Comparison of ENCODE assay signal across 8 mouse cellular contexts in genomic region chr5:123746253-123746652, GRCm38 (mm10). TPM values are rescaled to one million over a fixed set of nuclear protein-coding genes. Genes with fewer than 3 reads are reported as not detected.
DNase-seq lines count a peak whose midpoint lies in the region; ATAC-seq and TF ChIP-seq lines count a peak whose summit lies in the region.

No protein-coding gene starts in this region.

- peak overlapping the region; percentile 81 for H3K4me2 ChIP-seq in hindbrain, embryonic 15.5 days
- H3K4me2 ChIP-seq in midbrain, embryonic 16.5 days (ENCODE audit: low read length): peak overlapping the region; percentile 42

- H3K4me1 ChIP-seq in kidney, adult 2 months (ENCODE audit: control insufficient read depth, insufficient read depth, low read length): peaks cover 11% of the 10 kb centered on the region
- H3K4me1 ChIP-seq in hindbrain, embryonic 15.5 days (replicated peaks): peaks cover 33% of the 10 kb centered on the region
- H3K4me1 ChIP-seq in midbrain, embryonic 16.5 days (ENCODE audit: control insufficient read depth, insufficient read depth, low read length): peaks cover 28% of the 10 kb centered on the region

- no peak for TF ChIP-seq POLR2A in kidney, adult 2 months (IDR thresholded peaks at IDR 0.05; ENCODE audit: low read depth, low read length)

- H3K4me3 ChIP-seq in kidney, adult 2 months (ENCODE audit: insufficient read depth, low read depth, low read length): no peak overlapping the region
- H3K4me3 ChIP-seq in hindbrain, embryonic 15.5 days: peak overlapping the region; percentile 62
- peak overlapping the region; percentile 12; the same call in 1 of the 2 replicates for H3K4me3 ChIP-seq in midbrain, embryonic 16.5 days (ENCODE audit: low read depth, low read length)

- H3K9me3 ChIP-seq in hindbrain, embryonic 15.5 days: no peaks in the 10 kb centered on the region
- no peaks in the 10 kb centered on the region for H3K9me3 ChIP-seq in midbrain, embryonic 16.5 days (replicated peaks; ENCODE audit: control insufficient read depth, low read length, poor library complexity, severe bottlenecking)

- no peaks in the 10 kb centered on the region for H3K27me3 ChIP-seq in kidney, adult 2 months (replicated peaks; ENCODE audit: control insufficient read depth, insufficient read depth, low read length)
- H3K27me3 ChIP-seq in hindbrain, embryonic 15.5 days: no peaks in the 10 kb centered on the region
- H3K27me3 ChIP-seq in midbrain, embryonic 16.5 days (ENCODE audit: control insufficient read depth, insufficient read depth, low read depth, low read length): no peaks in the 10 kb centered on the region

- peaks cover 10% of the 10 kb centered on the region for H3K36me3 ChIP-seq in kidney, adult 2 months (ENCODE audit: control insufficient read depth, insufficient read depth, low read length)
- peaks cover 28% of the 10 kb centered on the region for H3K36me3 ChIP-seq in hindbrain, embryonic 15.5 days
- H3K36me3 ChIP-seq in midbrain, embryonic 16.5 days (ENCODE audit: control insufficient read depth, insufficient read depth, low read length): peaks cover 16% of the 10 kb centered on the region

- TF ChIP-seq CTCF in kidney, adult 2 months (conservative IDR thresholded peaks at IDR 0.05; ENCODE audit: insufficient read depth, insufficient read length, low read depth, low read length): no peak

- no peak for DNase-seq in kidney, adult 2 months
- no peak for DNase-seq in kidney, postnatal 10 days
- DNase-seq in ZHBTc4 (ENCODE audit: low read depth, low spot score): peak; percentile 30
- no peak for DNase-seq in frontal cortex, postnatal 25 days (ENCODE audit: low spot score in 2 of 2)
- no peak for DNase-seq in cerebellum, postnatal 4 days (ENCODE audit: low spot score in 2 of 2)

- H3K27ac ChIP-seq in kidney, adult 2 months (ENCODE audit: insufficient read depth, low read depth, low read length): peak overlapping the region; percentile 41; the same call in 1 of the 2 replicates
- no peak overlapping the region for H3K27ac ChIP-seq in hindbrain, embryonic 15.5 days (replicated peaks)
- H3K27ac ChIP-seq in midbrain, embryonic 16.5 days (ENCODE audit: low read length): no peak overlapping the region

- ATAC-seq in hindbrain, embryonic 15.5 days (ENCODE audit: low FRiP score, low read depth): no peak
- no peak for ATAC-seq in midbrain, embryonic 16.5 days
- ATAC-seq in cerebellum, adult (ENCODE audit: insufficient number of reproducible peaks, low FRiP score, low TSS enrichment): no peak

- 0 out of 2 replicates have a peak overlapping the region, but pooled peaks have one; percentile 8 for H3K9ac ChIP-seq in hindbrain, embryonic 15.5 days
- H3K9ac ChIP-seq in midbrain, embryonic 16.5 days (ENCODE audit: low read depth, low read length): 0 out of 2 replicates have a peak overlapping the region, but pooled peaks have one; percentile 10

RNA-seq across cellular contexts. Expression of gene Rsrc2, which starts 3.0 kb away (rescaled TPM):
- polyA plus RNA-seq in kidney, adult 2 months (2012; rRNA removed): 9.3 and 13.0 TPM in 2 replicates
- 122 and 129 TPM in 2 replicates for polyA plus RNA-seq in hindbrain, embryonic 15.5 days (2015; fragmentation: Nextera tagmentation; extraction: Ambion mirVana)
- 124 and 134 TPM in 2 replicates for polyA plus RNA-seq in midbrain, embryonic 16.5 days (2015; fragmentation: Nextera tagmentation; extraction: Ambion mirVana)

RNA-seq across cellular contexts. Expression of gene Kntc1, which starts 3.3 kb away (rescaled TPM):
- polyA plus RNA-seq in kidney, adult 2 months (2012; rRNA removed): 0.71 and 0.77 TPM in 2 replicates
- 6.7 and 7.2 TPM in 2 replicates for polyA plus RNA-seq in hindbrain, embryonic 15.5 days (2015; fragmentation: Nextera tagmentation; extraction: Ambion mirVana)
- polyA plus RNA-seq in midbrain, embryonic 16.5 days (2015; fragmentation: Nextera tagmentation; extraction: Ambion mirVana): 2.8 and 3.1 TPM in 2 replicates

RNA-seq across cellular contexts. Expression of gene Zcchc8, which starts 25.4 kb away (rescaled TPM):
- polyA plus RNA-seq in kidney, adult 2 months (2012; rRNA removed): 24.3 and 26.1 TPM in 2 replicates
- polyA plus RNA-seq in hindbrain, embryonic 15.5 days (2015; fragmentation: Nextera tagmentation; extraction: Ambion mirVana): 58.1 and 68.5 TPM in 2 replicates
- polyA plus RNA-seq in midbrain, embryonic 16.5 days (2015; fragmentation: Nextera tagmentation; extraction: Ambion mirVana): 70.5 and 76.7 TPM in 2 replicates
